Mouse (Mus musculus) hindbrain, embryonic 15.5 days (tissue): ENCODE results near the gene Ly6g6f. TPM values are rescaled to one million over a fixed set of nuclear protein-coding genes. Genes with fewer than 3 reads are reported as not detected.
A peak's percentile ranks its signal among the peaks of the same experiment; 100 is the strongest.
"Not testable (repeated sequence)": the region's sequence is repeated elsewhere in the genome, so short reads cannot be mapped to it uniquely, and the experiment has no call there.

Experiments
- ATAC-seq: fragments of 200-750 bp; cut with Nextera tagmentation; 2 replicates; pipeline ENCODE4 v1.8.0; 2017; ENCODE audit warnings: low read depth, moderate number of reproducible peaks, moderate TSS enrichment; ENCODE audit not compliant: low FRiP score
- H3K27ac ChIP-seq: fragments of 300-500 bp; sonication (generic); replicated peaks from 2 replicates; pipeline ENCODE4 v1.5.1; 2015; ENCODE audit warnings: mild to moderate bottlenecking, inconsistent platforms
- H3K27me3 ChIP-seq: fragments of 300-500 bp; sonication (generic); 2 replicates; pipeline ENCODE4 v1.6.1; 2015; ENCODE audit warnings: control low read depth, inconsistent platforms
- H3K36me3 ChIP-seq: fragments of 300-500 bp; sonication (generic); 2 replicates; pipeline ENCODE4 v1.6.1; 2015; ENCODE audit warnings: control low read depth, inconsistent platforms
- H3K4me1 ChIP-seq: fragments of 300-500 bp; sonication (generic); replicated peaks from 2 replicates; pipeline ENCODE4 v1.6.1; 2015; ENCODE audit warnings: control low read depth, inconsistent platforms
- H3K4me2 ChIP-seq: fragments of 300-500 bp; sonication (generic); 2 replicates; pipeline ENCODE4 v1.6.1; 2015; ENCODE audit warnings: moderate library complexity, mild to moderate bottlenecking, inconsistent platforms
- H3K4me3 ChIP-seq: fragments of 300-500 bp; sonication (generic); 2 replicates; pipeline ENCODE4 v1.5.1; 2015; ENCODE audit warnings: mild to moderate bottlenecking, inconsistent platforms
- H3K9ac ChIP-seq: fragments of 300-500 bp; sonication (generic); 2 replicates; pipeline ENCODE4 v1.6.1; 2015; ENCODE audit warnings: inconsistent platforms
- H3K9me3 ChIP-seq: fragments of 300-500 bp; sonication (generic); 2 replicates; pipeline ENCODE4 v1.6.1; 2016; ENCODE audit warnings: control low read depth, inconsistent platforms
- WGBS: fragments of 180-500 bp; shearing (Covaris S2); methylation state at CpG from one replicate; pipeline ENCODE4 v1.1.7; 2015; 5-methylcytosine and 5-hydroxymethylcytosine counted together
- polyA plus RNA-seq: library from polyadenylated mRNA; unstranded; fragments of >200 nt; fragmentation: Nextera tagmentation; extraction: Ambion mirVana; gene quantifications from 2 replicates; pipeline ENCODE4 v1.2.1, GENCODE M21; 2015

Gene Ly6g6f
- polyA plus RNA-seq, 1 experiment from 2014 or later: not detected

DNA sequence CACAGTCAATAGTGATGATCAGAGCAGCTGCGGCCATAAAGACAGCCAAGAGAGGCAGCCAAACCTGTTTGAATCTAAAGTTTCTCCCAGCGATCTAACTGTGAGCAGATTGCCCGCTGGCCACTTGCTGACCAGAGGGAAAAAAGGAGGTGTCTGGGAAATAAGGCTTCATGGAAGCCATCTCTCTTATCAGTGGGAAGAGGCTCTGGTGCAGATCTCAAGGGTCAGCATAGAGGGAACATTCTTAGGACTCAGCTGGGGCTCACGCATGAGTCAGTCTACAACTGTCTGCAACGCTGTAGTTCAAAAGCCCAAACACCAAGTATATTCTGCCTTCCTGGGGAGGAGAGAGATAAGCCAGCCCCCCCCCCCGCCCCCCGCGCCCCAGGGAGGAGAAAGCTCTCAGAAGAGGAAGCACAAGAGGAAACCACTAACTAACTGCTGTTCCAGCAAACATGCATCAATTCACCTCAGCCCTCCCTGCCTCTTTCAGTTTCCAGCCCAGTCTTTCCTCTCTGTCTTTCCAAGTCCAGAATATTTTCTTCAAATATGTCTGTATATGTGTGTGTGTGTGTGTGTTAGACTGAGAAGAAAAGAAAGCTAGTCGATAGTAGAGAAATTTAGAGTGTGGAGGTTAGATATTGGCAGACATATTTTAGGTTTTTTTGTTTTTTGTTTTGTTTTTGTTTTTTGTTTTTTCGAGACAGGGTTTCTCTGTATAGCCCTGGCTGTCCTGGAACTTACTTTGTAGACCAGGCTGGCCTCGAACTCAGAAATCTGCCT, 37.1 kb downstream of the Ly6g6f start:
- peak overlapping the region; percentile 0; the same call in 1 of the 2 replicates for H3K4me2 ChIP-seq

DNA sequence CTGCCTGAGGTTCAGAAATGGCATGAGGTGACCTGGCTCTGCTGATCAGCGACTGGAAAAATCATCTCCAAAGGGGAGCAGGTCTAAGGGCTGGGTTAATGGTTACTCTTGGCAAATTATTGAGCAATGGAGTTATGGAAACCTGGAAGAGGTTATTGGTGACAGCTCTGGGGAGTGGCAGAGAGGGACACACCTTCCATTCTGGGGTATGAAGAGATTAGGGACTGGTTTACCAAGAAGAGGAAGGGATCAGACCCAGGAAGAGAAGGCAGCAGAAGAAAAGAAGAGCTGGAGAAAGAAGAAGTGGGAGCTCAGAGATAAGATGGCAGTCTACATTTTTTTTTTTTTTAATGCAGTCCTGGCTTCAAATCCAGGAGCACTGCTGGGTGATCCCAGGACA, 37.7 kb downstream of the Ly6g6f start:
- H3K9ac ChIP-seq: no peak overlapping the region
- WGBS: 51% methylated on average over 1 of the region's 1 CpGs
- H3K36me3 ChIP-seq: no peaks in the 10 kb centered on the region
- ATAC-seq: no peak
- no peak overlapping the region for H3K4me3 ChIP-seq
- H3K9me3 ChIP-seq: no peaks in the 10 kb centered on the region
- H3K4me1 ChIP-seq: peaks cover 34% of the 10 kb centered on the region
- peak overlapping the region; percentile 0; the same call in 1 of the 2 replicates for H3K4me2 ChIP-seq
- H3K27me3 ChIP-seq: no peaks in the 10 kb centered on the region
- no peak overlapping the region for H3K27ac ChIP-seq

More for the DNA sequence above, 37.1 kb downstream of the Ly6g6f start:
- H3K27ac ChIP-seq: no peak overlapping the region
- H3K9ac ChIP-seq: no peak overlapping the region
- H3K4me3 ChIP-seq: no peak overlapping the region
- H3K36me3 ChIP-seq: no peaks in the 10 kb centered on the region
- H3K9me3 ChIP-seq: no peaks in the 10 kb centered on the region
- H3K27me3 ChIP-seq: no peaks in the 10 kb centered on the region
- ATAC-seq: no peak
- peaks cover 40% of the 10 kb centered on the region for H3K4me1 ChIP-seq
- WGBS: 44% methylated on average over 11 of the region's 11 CpGs

DNA sequence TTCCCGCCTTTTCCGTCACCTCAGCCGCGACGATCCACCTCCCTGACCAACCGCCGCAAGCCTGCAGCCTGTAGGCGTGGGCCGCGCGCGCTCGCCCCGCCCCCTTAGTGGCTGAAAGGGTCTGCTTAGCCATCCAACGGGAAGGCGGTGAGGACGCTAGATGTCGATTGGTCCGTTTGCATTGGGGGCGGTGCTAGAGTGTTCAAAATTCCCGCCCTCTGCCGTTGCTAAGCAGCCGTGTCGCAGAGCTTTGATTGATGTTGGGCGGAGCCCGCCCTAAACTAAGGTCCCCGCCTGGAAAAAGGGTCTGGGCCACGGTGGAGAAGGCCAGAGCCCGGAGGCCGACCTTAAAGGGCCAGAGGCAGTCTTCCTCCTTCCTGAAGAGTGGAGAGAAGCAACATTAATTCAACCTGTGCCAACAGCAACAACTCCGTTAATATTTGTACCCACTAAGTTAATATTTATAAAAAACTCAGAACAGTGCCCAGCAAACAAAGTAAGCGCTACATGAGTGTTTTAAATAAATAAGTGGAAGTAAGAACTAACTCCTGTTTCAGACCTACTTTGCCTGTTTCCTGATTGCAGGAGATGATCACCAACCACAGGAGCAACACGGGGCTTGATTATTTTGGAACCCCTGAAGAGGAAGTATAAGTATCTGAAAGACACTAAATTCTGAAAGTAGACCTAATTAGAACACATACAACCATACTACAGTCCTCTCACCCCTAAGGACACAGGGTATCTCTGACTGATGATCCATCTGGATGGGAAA, 38.5 kb downstream of the Ly6g6f start, which contains the start of gene Msh5:
Gene Msh5 (minus strand): TSS at position 65 of the 775 bp plus-strand sequence.
- Histone ChIP-seq H3K9me3 (no peaks in the 10 kb centered on the region), H3K9ac (peak within 1 kb of the TSS; percentile 71), H3K27me3 (no peaks in the 10 kb centered on the region), H3K4me1 (peaks cover 27% of the 10 kb centered on the region), H3K27ac (peak within 1 kb of the TSS; percentile 71), H3K4me3 (peak within 1 kb of the TSS; percentile 63), H3K36me3 (no peaks in the 10 kb centered on the region), H3K4me2 (peak within 1 kb of the TSS; percentile 98)
- WGBS: 3% methylated on average over 33 of the region's 33 CpGs
- ATAC-seq: peak; percentile 98

DNA sequence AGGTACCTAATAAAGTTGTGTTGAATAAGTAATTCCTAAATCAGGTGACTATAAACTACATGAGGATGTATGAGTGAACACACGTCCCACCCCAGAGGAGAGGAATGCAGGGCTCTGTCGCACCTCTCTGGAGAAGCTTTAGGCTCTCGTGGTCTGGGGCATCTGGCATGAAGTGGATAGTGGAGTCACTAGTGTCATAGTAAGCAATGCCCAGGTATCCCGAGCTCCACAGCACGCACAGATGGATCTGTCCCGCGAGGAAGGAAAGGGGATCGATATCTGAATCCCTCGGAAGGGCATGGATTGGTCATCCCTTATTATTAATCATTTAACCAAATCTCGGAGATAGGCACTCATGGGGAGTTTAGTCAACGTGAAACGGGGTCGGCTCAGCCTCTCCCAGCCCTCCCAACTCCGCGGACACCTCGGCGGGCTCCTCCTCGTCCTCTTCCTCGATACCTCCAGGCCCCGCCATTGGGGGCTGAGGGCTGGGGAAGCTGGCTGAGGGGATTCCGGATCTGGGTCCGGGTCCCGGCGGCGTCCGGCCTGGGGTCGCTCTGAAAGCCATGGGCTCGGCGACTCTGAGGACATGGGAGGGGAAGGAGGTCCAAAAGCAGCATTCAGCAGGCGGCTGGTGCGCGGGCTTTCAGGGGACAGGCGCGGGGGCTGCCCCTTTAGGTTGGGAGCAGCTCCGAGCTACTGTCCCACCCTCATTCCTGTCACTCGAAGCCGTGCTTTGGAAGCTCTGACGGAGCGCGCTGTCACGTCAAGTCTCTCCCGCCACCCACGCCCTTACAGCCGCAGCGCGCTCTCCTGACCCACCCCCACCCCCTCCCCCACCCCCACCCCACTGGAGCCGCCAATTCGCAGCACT, 39.4 kb downstream of the Ly6g6f start:
- H3K9ac ChIP-seq: peak overlapping the region; percentile 71
- H3K9me3 ChIP-seq: no peaks in the 10 kb centered on the region
- peak overlapping the region; percentile 71 for H3K27ac ChIP-seq
- 5% methylated on average over 48 of the region's 48 CpGs for WGBS
- peak overlapping the region; percentile 63 for H3K4me3 ChIP-seq
- peaks cover 19% of the 10 kb centered on the region for H3K4me1 ChIP-seq
- H3K4me2 ChIP-seq: peak overlapping the region; percentile 98
- no peaks in the 10 kb centered on the region for H3K27me3 ChIP-seq
- H3K36me3 ChIP-seq: no peaks in the 10 kb centered on the region
- ATAC-seq: peak; percentile 84

DNA sequence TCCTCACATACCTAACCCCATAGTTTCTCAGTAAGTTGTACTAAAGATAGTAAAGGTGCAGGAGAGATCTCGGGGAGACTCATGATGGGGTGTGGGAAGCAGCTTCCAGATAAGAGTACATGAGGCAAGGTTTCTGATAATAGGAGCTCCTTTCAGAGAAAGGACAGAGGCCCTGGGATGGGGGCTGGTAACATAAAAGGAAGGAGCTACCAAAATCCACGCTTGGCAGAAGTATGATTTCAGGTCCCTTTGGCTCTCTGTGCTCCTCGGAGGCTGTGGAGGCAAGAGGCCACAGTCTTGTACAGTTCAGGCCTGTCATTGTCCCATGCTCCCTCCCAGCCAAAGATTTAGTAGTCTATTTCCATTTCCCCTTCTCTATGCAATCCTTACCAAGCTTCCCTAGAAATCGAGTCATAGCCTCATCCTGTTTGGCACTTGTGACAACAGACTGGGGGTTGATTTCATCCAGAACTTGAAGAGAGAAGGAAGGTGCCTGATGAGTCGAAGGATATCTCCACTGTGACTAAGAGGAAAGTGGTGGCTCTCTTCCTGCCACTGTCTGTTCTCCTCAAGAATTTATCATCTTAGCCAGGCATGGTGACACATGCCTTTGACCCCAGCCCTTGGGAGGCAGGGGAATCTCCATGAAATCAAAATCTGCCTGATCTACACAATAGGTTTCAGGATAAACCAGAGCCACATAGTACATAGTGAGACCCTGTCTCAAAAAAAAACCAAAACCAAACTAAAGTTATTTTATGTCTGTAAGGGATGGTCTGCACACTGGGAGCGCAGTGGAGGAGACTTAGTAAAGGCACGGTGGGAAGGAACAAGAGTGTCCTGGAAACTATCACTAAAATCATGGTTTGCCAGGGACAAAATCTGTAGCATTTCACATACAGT, 40.3 kb downstream of the Ly6g6f start:
- Histone ChIP-seq H3K36me3 (no peaks in the 10 kb centered on the region), H3K27me3 (no peaks in the 10 kb centered on the region), H3K4me3 (peak overlapping the region; percentile 63; the same call in 1 of the 2 replicates), H3K4me2 (peak overlapping the region; percentile 98), H3K9ac (no peak overlapping the region), H3K4me1 (peaks cover 19% of the 10 kb centered on the region), H3K9me3 (no peaks in the 10 kb centered on the region), H3K27ac (no peak overlapping the region)
- 84% methylated on average over 7 of the region's 7 CpGs for WGBS
- ATAC-seq: no peak

DNA sequence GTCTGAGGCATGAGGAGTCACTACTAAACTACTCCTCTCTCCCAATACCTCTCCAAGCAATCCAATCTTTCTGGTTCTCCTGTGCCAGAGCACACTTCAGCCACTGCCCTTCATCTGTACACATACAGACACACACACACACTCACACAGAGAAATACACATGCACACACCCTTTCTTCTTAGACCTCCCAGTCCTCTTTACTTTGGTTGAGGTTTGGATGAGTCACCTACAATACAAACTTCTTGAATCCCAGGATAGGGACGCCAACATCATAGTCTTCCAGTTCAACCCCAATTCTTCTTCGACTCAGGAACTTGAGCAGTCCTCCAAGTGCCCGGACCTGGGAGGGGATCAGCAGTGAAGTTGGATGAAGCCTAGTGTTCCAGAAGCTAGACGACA, 41.6 kb downstream of the Ly6g6f start:
- Histone ChIP-seq H3K27me3 (no peaks in the 10 kb centered on the region), H3K4me1 (peaks cover 10% of the 10 kb centered on the region), H3K4me3 (no peak overlapping the region), H3K9me3 (no peaks in the 10 kb centered on the region), H3K36me3 (no peaks in the 10 kb centered on the region), H3K27ac (no peak overlapping the region), H3K4me2 (no peak overlapping the region), H3K9ac (no peak overlapping the region)
- no peak for ATAC-seq
- 90% methylated on average over 4 of the region's 4 CpGs for WGBS

DNA sequence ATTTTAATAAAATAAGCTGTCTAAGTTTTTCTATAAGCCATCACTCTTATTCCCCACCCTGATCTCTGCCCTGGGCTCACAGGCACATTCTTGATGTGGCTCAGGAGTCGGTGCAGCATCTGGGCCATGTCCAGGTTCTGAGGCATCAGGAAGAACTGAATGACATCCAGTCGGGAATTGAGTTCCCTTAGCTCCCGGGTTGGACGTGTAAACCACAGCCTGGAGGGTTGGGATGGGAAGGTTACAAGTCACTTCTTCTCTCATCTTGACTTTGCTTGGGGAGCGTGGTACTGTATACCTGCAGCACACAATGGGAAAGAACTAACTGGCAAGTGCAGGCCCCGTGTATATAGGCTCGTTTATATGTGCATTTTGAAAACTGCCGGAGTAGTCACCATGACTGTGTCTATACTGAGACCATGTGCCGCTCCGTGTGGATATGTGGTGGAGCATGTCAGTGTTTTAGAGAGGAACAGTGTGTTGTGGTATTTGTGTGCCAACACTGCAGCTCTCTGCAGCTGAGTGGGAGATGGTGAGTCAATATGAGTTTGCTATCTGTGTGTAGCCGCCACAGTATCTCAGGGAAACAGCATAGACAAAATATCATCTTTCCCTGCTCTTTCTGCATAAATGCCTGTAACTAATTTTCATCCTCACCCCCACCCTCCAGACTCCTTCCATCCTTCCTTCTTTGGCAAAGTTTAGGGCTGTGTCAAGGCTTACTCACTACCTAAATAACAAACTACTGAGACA, 46.1 kb downstream of the Ly6g6f start:
- H3K9ac ChIP-seq: no peak overlapping the region
- no peaks in the 10 kb centered on the region for H3K27me3 ChIP-seq
- H3K4me2 ChIP-seq: no peak overlapping the region
- ATAC-seq: no peak
- H3K9me3 ChIP-seq: no peaks in the 10 kb centered on the region
- H3K27ac ChIP-seq: no peak overlapping the region
- H3K4me3 ChIP-seq: no peak overlapping the region
- no peaks in the 10 kb centered on the region for H3K4me1 ChIP-seq
- no peaks in the 10 kb centered on the region for H3K36me3 ChIP-seq
- WGBS: 91% methylated on average over 11 of the region's 11 CpGs

DNA sequence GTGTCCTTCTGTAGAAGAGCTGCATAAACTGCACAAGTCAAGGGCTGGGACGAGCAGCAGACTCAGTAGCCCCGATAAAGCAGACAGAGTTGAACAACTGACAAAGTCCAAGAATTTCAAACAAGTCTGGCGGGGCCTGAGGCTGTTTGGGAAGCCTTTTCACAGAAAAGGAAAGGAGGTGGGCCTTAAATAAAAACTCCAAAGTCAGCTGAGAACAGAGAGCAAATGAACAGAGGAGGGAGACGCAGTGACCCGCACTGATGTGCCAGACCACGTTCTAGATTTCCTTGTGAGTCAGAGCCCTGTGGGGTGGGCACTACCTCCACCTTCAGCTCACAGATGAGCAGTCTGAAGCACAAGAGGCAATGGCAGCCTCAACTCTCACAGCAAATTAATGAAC, 50.5 kb downstream of the Ly6g6f start:
- Histone ChIP-seq H3K27me3 (no peaks in the 10 kb centered on the region), H3K4me2 (no peak overlapping the region), H3K9ac (no peak overlapping the region), H3K36me3 (no peaks in the 10 kb centered on the region), H3K27ac (no peak overlapping the region), H3K4me3 (no peak overlapping the region), H3K9me3 (no peaks in the 10 kb centered on the region), H3K4me1 (peaks cover 6% of the 10 kb centered on the region)
- ATAC-seq: no peak
- WGBS: 85% methylated on average over 6 of the region's 6 CpGs

DNA sequence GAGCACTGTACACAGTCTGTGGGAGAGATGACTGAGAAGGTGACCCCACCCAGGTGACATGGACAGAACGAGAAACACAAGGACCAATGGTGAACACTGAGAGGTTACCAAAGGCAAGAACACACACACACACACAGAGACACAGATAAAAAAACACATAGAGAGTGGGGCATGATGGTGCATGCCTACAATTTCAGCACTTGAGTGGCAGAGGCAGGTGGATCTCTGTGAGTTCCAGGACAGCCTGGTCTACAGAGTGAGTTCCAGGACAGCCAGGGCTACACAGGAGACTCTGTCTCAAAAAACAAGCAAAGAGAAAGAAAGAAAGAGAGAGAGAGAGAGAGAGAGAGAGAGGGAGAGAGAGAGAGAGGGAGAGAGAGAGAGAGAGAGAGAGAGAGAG, 51.7 kb downstream of the Ly6g6f start:
- not testable (repeated sequence) for ATAC-seq, H3K4me1 ChIP-seq, H3K27me3 ChIP-seq, H3K4me3 ChIP-seq, H3K36me3 ChIP-seq, H3K27ac ChIP-seq, H3K9me3 ChIP-seq, H3K9ac ChIP-seq, H3K4me2 ChIP-seq
- 64% methylated on average over 1 of the region's 1 CpGs for WGBS

DNA sequence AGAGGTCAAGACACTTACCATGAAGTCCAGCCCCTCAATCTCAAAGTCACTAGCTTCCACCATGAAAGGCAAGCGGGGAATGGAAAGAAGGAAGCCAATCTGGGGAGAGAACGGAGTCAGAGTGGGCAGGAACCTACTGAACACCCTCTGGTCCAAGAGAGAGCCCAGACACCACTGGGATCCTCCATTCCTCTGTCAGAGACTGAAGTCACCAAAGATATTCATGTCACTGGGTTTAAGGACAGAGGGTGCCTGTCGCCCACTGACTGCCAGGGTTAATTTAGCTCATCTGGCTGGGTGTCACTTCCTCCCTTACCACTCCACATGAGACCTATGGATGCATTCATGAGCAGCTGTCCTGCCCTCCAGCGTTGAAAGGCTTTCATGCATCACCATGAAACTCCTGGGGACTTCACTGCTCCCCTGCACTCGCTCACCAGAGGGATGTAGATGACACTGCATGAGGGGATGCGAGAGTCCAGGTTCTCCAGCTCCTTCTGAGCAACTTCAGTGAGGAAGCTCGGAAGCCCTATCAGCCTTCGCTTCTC, 53.0 kb downstream of the Ly6g6f start:
- Histone ChIP-seq H3K27ac (no peak overlapping the region), H3K4me1 (peaks cover 10% of the 10 kb centered on the region), H3K9ac (no peak overlapping the region), H3K4me2 (no peak overlapping the region), H3K4me3 (no peak overlapping the region), H3K9me3 (no peaks in the 10 kb centered on the region), H3K27me3 (no peaks in the 10 kb centered on the region), H3K36me3 (no peaks in the 10 kb centered on the region)
- 71% methylated on average over 8 of the region's 8 CpGs for WGBS
- no peak for ATAC-seq
